Mouse (Mus musculus) ovary, postnatal 10 days (tissue): ENCODE results near the gene Tex30.
"Not testable (repeated sequence)": the region's sequence is repeated elsewhere in the genome, so short reads cannot be mapped to it uniquely, and the experiment has no call there.

Experiments used
- DNase-seq: peaks from one replicate; pipeline ENCODE4 v3.0.0; 2022; ENCODE audit warnings: low spot score

Gene Tex30

DNA sequence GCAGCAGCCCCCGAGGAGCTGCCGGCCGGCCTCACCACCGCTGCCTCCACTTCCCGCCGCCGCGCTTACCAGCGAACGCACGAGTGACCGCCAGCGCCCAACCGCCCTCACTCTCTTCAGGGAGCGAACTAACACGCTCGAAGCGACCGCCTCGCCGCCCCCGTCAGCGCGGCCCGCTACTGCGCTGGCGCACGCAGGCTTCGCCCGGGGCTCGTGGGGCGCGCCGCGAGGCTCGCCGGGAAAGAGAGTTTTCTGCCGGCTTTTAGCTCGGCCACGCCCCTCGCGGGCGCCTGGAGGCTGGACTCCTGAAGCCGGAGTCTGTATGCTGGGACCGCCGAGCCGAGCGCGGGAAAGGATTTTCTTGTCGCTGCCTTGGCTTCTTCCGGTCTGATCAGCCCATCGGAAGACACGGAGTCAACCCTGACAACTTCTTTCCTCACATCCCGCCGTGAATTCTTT, at the start of gene Tex30:
TSS of gene Tex30 (minus strand) at position 183 of the 459 bp plus-strand sequence.
- peak; percentile 78 for DNase-seq

DNA sequence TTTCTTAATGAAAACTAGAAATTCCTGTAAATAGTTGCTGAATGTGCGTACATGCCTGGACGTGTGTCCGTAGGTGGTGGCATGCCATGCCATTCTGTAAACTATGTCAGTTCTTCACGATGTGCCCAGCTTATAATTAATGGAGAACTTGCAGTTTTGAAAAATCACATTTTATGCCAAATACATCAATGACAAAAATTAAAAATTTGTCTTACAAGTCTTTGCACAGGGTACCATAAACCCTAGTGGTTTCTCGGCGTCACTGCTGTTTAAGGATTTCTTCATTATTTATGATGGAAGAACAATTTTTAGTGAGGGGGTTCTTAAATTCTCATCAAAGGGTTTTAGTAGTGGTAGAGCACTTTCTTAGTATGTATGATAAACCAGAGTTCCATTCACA, 46.5 kb upstream of the Tex30 start:
- no peak for DNase-seq

DNA sequence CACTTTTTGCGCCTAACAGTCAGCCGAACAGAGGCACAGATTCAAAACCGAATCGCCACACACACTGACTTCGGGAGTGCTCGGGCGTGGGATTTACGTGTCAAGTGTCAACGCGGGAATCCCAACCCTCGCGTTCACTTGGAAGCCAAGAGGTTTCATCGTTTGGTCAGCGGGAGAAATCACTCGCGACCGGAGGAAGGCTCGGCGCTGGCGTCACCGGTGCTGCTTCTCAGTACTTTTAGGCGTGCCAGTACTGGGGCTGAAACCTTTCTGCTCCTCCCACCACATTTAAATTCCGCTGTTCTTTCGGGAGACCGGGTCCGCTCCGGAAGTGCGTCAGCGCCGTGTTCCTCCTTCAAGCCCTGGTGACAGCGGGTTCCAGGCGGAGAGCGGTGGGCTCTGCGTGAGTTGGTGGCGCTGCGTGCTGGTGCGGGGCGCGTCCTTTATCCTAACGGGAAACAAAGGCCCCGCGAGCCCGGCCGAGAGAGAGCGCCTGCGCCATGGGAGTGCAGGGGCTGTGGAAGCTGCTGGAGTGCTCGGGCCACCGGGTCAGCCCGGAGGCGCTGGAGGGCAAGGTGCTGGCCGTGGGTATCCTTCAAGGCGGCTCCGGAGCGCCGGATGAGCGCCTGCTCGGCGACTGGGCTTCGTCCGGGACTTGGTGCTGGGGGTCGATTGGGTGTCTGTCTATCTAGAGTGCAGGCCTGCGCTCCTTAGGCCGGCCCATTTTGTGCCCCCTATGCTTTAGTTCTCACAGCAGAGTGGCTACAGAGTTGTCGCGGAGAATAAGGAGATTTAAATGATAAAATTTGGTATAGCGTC, 45.5 kb upstream of the Tex30 start, which contains the start of gene Ercc5:
TSS of gene Ercc5 (plus strand) at position 182 of the 819 bp plus-strand sequence.
- peak; percentile 48 for DNase-seq

DNA sequence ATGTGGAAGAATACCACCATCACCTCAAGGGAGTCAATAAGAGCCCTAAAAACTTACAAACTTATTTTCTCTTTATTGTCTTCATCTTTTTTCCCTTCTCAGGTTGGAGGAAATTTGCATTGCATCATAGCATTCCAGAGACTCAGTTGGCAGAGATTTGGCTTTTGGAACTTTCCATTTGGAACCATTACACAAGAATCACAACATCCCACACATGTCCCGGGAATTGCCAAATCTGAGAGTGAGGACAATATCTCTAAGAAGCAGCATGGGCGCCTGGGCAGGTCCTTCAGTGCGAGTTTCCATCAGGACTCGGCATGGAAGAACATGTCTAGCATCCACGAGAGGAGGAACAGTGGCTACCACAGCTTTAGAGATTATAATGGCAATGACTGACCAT, 40.5 kb upstream of the Tex30 start:
- no peak for DNase-seq

DNA sequence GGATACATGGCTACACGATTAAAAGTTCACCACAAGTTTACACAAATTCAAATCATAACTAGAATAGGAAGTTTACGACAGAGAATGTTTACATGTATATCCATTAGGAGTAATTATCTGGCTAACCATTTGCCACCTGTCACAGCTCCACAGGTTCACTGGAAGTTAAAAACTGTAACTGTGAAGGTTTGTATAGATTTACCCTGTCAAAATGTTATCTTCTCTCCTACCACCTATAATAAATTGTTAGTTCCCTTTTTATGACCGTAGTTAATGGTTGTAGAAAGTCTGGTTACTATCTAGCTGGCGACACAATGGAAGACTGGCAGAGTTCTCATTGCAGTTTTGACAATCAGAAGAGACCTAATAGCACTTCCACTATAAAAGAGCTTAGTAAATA, 38.0 kb upstream of the Tex30 start:
- no peak for DNase-seq

DNA sequence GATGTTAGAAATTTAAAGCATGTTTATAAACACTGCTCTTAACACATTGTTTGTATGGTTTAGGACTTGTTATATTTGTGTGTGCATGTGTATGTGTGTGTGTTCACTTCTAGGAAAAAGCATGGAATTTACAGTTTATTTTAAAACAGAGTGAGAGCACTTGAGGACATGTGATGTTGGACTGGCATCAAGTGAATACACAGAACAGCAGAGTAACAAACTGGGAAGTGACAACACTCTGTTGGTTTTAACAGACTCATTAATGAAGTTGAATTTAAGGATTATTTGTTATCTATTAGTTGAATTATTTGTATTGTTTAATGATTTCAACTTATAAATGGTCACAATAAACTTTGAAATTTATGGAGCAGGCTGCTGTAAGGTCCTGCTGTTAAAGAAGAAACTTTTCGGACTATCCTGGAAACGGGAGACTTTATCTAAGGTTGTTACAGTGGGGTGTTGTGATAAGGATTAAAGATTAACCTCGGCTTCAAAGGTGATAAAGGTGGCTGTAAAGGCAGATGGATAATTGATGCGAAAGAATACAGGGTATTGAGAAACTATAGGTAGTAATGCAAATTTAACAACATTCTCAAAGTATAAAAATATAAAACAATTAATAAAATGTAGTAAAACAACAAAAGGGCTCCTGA, 27.8 kb upstream of the Tex30 start:
- no peak for DNase-seq

DNA sequence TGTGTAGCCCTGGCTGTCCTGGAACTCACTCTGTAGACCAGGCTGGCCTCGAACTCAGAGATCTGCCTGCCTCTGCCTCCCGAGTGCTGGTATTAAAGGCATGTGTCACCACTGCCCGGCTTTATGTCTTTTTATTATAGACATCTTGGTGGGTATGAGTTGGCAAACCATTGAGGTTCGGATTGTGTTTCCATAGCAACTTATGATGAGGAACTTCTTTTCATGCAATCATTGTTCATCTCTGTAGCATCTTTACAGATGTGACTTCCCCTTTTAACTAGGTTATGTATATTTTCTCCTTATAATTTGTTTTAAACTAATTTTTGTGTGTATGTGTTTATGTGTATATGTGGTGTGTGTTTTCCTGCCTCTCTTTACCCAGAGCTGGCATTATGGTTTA, 23.3 kb upstream of the Tex30 start:
- no peak for DNase-seq

DNA sequence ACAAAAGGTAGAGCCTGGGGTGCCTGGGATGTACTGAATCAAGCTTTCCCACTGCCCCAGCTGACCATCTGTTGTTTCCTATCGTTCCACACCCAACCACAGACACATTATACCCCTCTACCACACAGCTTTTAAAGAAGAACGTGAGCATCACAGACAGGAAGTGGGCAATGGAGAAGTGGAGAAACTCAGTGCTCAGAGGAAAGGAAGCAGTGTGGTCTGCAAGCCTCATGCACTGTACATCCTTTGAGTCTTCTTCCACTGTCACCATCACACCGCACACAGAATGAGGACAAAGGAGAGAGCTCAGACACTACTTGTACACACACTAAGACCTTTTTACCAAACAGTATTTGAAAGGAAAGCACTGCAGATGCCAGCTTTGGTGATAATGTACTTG, 20.0 kb upstream of the Tex30 start:
- no peak for DNase-seq

DNA sequence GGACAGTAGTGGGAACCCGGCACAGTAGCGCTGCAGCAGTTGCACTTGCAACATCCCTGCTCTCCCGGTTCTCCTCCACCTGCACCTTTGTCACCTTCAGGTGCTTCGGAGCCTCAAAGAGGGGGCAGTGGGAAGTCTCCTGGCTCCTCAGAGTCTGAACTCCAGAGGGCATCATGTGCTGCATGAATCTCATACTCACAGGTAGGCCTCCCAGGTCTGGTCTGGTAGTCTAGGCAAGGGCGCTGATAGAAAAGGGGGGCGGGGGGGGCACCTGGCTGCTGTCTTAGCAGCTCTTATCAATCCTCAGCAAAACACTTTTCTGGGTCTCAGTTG, 17.8 kb upstream of the Tex30 start:
- DNase-seq, result no peak

DNA sequence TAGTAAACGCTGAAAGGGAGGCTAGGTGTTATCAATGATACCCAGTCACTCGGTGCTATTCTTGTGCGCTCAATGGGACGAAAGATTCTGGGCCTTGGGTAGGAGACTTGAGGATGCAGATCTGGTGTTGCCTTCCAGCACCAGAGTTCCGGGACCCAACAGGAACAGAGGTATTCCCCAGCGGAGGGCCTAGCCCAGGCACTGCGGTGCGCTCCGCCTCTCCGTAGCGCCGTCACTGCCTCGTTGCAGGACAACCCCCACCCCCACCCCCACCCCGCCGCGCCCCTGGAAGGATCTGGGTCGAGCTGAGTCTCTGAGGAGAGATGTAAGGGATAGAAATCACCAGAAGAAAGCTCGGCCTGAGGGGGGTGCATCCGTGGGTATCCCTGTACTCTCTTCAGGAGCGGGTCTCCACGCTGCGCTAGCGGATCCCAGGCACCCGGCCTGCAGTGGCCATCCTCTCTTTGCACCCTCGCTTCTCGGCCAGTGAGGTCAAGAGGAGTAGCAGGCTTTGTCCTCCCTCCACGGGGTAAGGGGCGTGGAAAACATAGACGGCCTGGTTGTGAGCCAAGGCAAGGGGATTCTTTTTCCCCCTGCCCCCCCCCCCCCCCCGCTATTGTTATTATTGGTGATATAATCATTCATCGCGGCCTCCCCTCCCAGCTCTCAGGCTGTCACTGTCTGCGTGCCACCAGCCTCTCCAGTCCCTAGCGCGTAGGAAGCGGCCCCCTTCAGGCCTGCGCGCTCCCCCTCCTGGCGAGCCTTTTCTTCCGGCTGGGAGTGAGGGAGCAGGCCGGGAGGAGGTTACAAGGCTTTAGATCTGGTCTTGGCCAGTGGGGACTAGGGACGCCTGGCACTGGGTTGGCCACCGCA, 17.2 kb upstream of the Tex30 start:
- peak; percentile 69 for DNase-seq

DNA sequence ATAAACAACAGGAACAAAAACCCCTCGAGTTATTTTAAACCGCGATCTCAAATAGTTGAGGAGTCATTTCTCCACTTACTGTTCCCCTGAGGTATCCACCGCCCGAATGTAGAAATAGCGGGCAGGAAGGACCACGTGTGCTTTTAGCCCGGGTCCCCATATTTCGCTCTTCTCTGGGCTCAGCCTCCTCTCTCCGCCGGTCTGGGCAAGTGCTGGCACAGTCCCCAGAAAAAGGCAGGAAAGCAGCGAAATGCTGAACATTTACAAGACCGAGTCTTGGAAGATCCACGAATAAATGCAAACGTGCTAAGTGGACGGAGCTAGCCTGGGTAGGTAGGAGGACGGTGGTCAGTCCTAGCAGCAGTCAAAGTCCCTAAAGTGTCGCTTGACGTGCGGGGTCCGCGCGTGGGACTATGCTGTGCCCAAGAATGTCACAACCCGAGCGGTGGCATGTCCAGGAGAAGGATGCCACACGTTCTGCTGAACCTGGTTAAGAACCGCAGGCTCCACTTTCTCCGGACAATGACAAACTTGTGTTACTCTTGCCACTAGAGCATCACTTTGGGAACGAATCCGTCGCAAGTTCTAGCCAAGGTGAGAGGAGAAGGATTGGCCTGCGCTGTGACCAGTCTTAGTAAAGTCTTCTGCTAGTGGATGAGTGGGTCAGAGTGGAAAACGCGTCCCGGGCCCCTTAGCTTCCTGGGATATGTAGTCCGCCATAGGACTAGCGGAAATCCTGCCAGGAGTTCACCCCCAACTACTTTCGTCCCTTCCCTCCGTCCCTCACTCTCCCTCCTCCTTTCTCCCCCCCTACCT, 16.2 kb upstream of the Tex30 start, which contains the start of the genes Kdelc1 and Bivm:
TSS of gene Kdelc1 (minus strand) at position 570 of the 816 bp plus-strand sequence.
TSS of gene Bivm (plus strand) at position 719 of the 816 bp plus-strand sequence.
- peak; percentile 42 for DNase-seq

DNA sequence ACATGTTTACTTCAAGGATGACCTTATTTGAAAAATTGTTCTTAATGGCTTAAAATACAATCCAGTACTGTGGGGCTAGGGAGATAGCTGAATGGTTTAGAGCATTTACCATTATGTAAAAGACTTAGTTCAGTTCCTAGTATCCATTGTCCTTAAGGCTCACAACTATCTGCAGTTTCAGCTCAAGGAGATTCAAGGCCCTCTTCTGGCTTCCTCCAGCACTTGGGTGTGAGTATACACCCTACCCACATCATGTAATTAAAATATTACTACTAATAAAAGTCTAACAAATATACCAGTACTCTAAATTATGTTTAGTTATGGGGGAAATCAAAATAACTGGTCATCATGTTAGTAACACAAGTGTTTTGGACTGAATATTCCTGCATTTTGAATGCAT, 15.3 kb upstream of the Tex30 start:
- DNase-seq, result no peak

DNA sequence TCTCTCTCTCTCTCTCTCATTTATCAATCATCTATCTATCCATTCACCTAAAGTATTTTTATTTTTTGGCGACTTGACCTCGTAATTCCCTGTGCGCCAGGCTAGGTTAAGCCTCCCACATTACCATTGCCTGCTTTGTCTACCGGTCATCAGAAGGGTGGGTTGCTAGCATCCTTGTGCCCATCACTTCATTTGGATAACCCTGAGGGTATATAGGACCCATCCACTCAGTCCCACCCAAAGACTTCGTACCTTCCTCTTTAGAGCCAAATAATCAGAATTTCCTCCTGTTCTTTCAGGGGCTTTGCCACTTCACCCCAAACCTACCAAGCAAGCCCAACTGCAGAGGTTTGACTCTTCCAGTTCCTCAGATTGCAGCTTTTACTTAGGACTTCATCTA, 698 bp upstream of the Tex30 start:
- no peak for DNase-seq

DNA sequence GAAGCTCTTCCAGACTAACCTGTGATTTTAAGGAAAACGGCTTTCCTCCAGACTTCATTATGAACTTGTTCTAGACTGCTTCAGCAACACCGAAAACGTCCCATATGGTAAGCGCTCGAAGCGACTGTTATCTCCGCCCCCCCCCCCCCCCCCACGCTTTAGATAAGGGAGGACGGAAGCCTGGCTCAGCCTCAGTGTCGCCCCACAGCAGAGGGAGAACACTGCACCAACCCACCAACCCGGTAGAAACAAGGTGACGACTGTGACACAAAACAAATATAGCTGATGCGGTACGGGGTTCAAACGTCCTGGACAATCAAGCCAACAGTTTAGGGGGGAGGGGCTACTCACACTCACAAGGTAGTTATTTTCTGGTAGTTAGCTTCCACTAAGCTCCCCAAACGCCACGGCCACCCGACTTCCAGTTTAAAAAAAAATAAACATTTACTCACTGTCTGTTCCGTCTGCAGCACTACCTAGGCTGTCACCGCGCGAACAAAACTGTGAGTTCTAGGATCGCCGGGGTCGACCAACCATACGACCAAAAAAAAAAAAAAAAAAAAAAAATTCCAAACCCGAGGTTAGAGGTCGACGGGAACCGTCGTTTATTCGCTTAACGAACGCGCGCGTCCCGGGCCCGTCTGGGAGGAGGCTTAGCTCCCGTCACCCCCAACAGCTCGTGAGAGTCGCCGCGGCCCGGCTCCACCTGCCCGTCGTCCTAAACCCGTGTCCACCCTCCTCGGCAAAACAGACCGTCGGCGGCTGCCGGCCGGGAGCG, 604 bp downstream of the Tex30 start:
- DNase-seq, result peak; percentile 3

DNA sequence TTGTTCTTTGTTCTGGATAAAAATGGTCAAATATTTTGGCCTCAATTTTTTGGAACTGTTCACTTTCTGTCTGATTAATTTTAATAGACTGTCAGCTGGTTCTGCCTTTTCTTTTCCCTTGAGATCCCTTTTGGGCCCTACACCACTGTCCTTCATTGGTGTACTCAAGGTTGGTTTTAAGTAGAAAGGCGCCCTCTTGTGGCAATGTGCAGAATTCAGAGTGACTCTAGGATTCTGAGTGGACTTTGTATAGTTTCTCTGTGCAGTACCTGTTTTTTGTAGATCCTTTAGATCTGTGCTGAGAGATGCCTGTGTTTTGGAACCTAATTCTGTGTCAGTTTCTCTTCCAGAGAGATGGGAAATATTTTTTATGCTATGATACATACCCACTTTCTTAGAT, 37.6 kb downstream of the Tex30 start:
- DNase-seq, result peak; percentile 13

DNA sequence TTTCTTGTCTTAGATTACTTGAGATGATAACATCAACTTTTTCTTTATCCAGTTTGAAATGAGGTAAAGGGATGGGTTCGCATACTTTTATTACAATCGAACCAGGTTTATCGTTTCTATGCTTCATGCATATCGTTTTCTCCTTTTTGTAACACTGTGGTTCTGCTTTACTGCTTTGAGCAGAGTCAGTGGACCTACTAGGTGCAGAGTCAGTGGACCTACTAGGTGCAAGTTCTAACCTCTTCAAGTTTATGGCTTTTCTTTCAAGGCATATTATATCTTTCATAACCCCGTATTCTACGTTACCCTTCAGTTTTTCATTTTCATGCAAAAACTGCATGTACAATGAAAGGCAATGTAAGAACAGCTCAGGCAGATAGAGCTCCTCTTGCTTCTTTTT, 38.8 kb downstream of the Tex30 start:
- DNase-seq, result no peak

DNA sequence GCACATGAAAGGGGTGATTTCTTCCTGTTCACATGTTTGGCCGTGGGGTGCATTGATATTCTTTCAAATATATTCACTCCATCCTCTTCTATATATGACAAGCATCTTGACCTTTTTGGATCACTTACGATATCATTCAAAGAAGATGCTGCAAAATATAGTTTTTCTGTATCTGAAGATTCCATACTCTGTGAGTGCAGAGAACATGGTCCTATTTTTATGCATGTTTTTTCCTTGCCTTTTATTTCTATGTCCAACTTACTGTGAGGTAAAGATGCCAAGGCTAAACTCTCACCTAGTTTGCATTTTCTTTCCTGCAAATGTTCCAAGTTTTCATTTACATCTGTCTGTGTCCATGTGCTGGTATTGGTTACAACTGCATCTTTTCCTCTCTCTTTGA, 40.4 kb downstream of the Tex30 start, which contains the start of gene Gm8251:
TSS of gene Gm8251 (minus strand) at position 101 of the 400 bp plus-strand sequence.
- no peak for DNase-seq

DNA sequence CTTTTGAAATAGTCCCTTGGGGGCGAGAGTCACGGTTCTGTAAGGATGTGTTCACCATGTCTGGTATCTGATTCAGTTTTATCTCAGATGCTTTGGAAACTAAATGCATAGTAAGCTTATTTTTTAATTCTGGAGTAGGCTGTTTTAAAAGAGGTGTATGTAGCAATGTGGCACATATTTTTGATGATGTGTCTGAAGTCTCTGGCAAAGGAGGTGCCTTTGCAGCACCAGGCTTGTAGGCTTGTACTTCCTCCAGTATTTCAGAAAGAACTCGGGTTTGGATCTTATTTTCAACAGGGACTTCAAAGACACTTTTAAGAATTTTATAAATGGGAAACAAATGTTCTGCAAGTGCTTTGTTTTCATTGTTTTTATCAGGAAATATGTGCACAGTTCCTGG, 44.4 kb downstream of the Tex30 start:
- DNase-seq, result no peak

DNA sequence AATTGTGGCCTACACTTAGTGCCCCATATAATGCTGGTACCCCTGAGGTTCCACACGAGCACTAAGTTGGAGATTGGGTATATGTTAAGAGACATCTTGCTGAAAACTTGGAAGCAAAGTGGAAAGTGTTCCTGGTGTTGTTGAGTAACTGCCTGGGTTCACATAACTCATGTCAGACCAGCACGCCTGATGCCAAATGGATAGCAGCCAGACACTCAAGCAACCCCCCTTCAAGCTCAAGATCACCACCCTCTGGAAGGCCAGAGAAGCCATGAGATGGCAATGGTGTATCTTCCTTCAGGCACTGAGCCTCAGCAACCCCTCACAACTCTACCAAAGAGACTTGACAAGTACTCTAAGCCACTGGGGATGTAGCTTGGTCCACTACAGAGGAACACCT, 55.7 kb downstream of the Tex30 start:
- DNase-seq, result no peak

DNA sequence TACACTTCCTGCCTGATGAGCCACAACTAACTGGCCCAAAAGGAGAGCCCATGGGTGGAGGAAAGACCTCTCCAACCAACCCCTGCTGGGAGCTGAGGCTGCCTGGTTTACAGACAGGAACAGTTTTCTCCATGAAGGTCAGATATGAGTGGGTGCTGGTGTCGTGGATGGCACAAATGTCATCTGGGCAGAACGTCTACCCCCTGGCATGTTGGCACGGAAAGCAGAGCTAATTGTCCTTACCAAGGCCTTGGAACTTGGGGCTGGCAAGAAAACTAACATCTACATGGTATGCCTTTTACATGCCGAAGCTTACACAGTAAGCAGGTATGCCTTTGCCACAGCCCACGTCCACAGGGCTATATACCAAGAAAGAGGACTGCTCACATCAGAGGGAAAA, 56.6 kb downstream of the Tex30 start:
- not testable (repeated sequence) for DNase-seq

DNA sequence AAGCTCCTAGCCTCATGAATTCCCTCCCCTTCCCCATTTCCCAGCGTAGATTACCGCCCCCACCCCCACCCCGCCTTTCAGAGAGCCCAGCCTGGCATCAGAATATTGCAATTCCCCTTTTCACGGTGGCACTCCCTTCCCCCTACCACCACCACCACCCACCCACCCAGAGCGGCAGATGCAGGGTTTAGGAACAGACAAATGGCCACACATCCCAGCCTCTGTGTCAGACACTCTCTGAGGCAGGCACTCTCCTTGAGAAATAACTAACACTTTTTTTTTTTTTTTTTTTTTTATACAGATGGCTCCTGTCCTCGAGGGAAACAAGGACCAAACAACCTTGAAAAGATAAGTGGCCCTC, 59.7 kb downstream of the Tex30 start:
- no peak for DNase-seq
